Mouse (Mus musculus): ENCODE results near the gene Magel2. TPM values are rescaled to one million over a fixed set of nuclear protein-coding genes. Genes with fewer than 3 reads are reported as not detected.

Magel2 gene
- polyA plus RNA-seq, 1 experiment from 2014 or later: 0.57 TPM

DNA sequence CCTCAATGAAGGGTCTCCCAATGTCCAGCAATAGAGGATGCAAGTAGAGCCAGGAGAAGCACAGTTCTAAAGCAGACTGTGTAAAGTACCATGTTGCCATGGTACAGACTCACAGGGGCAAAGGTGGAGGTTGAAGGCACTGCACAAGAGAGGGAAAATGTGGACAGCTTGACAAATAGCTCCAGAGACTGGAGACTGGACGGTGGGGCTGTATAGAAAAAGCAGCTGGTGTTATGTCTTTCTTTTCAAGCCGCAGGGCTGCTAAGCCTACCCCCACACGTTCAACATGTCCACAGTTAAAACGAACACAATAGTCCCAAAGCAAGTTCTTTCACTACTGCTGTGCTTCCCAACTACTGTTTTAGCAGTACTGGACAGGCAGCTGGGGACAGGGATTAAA, 46.4 kb downstream of the Magel2 start:
- no peak overlapping the region for H3K27ac ChIP-seq (replicated peaks)
- H3K4me1 ChIP-seq: 0 out of 2 replicates have a peak, but pooled peaks cover 11% of the 10 kb centered on the region
- ATAC-seq (ENCODE audit: extremely low read depth, insufficient number of reproducible peaks, low FRiP score, low TSS enrichment): no peak
- no peak overlapping the region for H3K4me2 ChIP-seq
- H3K27me3 ChIP-seq (replicated peaks): peaks cover 10% of the 10 kb centered on the region; the same call in 1 of the 2 replicates
- H3K4me3 ChIP-seq: no peak overlapping the region
- no peak overlapping the region for H3K9ac ChIP-seq
- WGBS: 50% methylated on average over 4 of the region's 4 CpGs
- no peaks in the 10 kb centered on the region for H3K36me3 ChIP-seq
- peaks cover 7% of the 10 kb centered on the region for H3K9me3 ChIP-seq

DNA sequence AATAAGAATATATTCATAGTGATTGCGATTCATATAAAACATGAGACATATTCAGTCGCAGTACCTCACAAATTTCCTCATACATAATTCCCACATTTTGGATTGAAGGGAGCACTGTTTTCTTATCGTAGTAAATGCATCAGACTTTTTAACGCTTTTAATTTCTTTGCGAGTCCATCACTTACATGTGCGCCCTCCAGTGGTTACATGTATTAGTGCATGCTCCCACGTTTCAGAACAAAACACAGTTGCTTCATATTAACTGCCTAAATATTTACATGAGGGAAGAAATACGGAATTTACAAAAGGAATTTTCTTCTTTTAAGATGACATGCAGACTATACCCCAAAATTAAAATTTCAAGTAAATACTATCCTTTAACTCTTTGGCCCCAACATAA, 51.5 kb downstream of the Magel2 start:
- ATAC-seq (ENCODE audit: extremely low read depth, insufficient number of reproducible peaks, low FRiP score, low TSS enrichment): no peak
- Histone ChIP-seq H3K27me3 (replicated peaks) (peaks cover 1% of the 10 kb centered on the region; the same call in 1 of the 2 replicates), H3K4me1 (no peaks in the 10 kb centered on the region), H3K4me2 (no peak overlapping the region), H3K9me3 (peaks cover 3% of the 10 kb centered on the region; the same call in 1 of the 2 replicates), H3K4me3 (no peak overlapping the region), H3K27ac (replicated peaks) (no peak overlapping the region), H3K9ac (no peak overlapping the region), H3K36me3 (no peaks in the 10 kb centered on the region)
- WGBS: 18% methylated on average over 8 of the region's 8 CpGs

Other genes with a start within 250 kb of the Magel2 start
- 63.9 and 65.2 TPM in 2 replicates for gene Ndn, start 30.4 kb upstream of the Magel2 start, polyA plus RNA-seq (2015; fragmentation: Nextera tagmentation; extraction: Ambion mirVana)
- 2.6 and 3.0 TPM in 2 replicates for gene Mkrn3, start 43.1 kb downstream of the Magel2 start, polyA plus RNA-seq (2015; fragmentation: Nextera tagmentation; extraction: Ambion mirVana)
- 9.9 and 10.7 TPM in 2 replicates for gene Peg12, start 87.5 kb downstream of the Magel2 start, polyA plus RNA-seq (2015; fragmentation: Nextera tagmentation; extraction: Ambion mirVana)